Mouse (Mus musculus): Measurements from ENCODE around the gene Ermp1.

Ermp1 gene

GRCm38 (mm10) chr19:29661974-29662580, 13.9 kb upstream of the Ermp1 start:
- in situ Hi-C loops (cut with MboI, MseI) = no loop called here

GRCm38 (mm10) chr19:29660835-29661764, 12.9 kb upstream of the Ermp1 start:
- in situ Hi-C loops (cut with MboI, MseI) = no loop called here

- in situ Hi-C loops (cut with MboI, MseI) = no loop called here
These were observed 11.5 kb upstream of the Ermp1 start for GRCm38 (mm10) chr19:29659705-29660104.

GRCm38 (mm10) chr19:29658836-29659235, 10.6 kb upstream of the Ermp1 start:
- in situ Hi-C loops (cut with MboI, MseI) = no loop called here

- in situ Hi-C loops (cut with MboI, MseI) = no loop called here
These were observed 9.3 kb upstream of the Ermp1 start for GRCm38 (mm10) chr19:29657558-29657957.

GRCm38 (mm10) chr19:29657033-29657432, 8.8 kb upstream of the Ermp1 start:
- in situ Hi-C loops (cut with MboI, MseI) = no loop called here

- in situ Hi-C loops (cut with MboI, MseI) = no loop called here
These were observed 8.4 kb upstream of the Ermp1 start for GRCm38 (mm10) chr19:29656620-29657019.

GRCm38 (mm10) chr19:29656029-29656428, 7.8 kb upstream of the Ermp1 start:
- in situ Hi-C loops (cut with MboI, MseI) = no loop called here

GRCm38 (mm10) chr19:29655148-29655547, 6.9 kb upstream of the Ermp1 start:
- in situ Hi-C loops (cut with MboI, MseI) = no loop called here

GRCm38 (mm10) chr19:29653768-29654265, 5.6 kb upstream of the Ermp1 start:
- in situ Hi-C loops (cut with MboI, MseI) = no loop called here

GRCm38 (mm10) chr19:29649683-29650082, 1.5 kb upstream of the Ermp1 start:
- in situ Hi-C loops (cut with MboI, MseI) = no loop called here

GRCm38 (mm10) chr19:29648550-29648914, 317 bp upstream of the Ermp1 start:
- in situ Hi-C loops (cut with MboI, MseI) = no loop called here

GRCm38 (mm10) chr19:29644747-29645146, 3.5 kb downstream of the Ermp1 start:
- in situ Hi-C loops (cut with MboI, MseI) = no loop called here

GRCm38 (mm10) chr19:29643194-29643922, 4.9 kb downstream of the Ermp1 start:
- in situ Hi-C loops (cut with MboI, MseI) = no loop called here

GRCm38 (mm10) chr19:29642211-29642610, 6.0 kb downstream of the Ermp1 start:
- in situ Hi-C loops (cut with MboI, MseI) = no loop called here

GRCm38 (mm10) chr19:29641510-29641909, 6.7 kb downstream of the Ermp1 start:
- in situ Hi-C loops (cut with MboI, MseI) = no loop called here

- in situ Hi-C loops (cut with MboI, MseI) = no loop called here
These were observed 7.2 kb downstream of the Ermp1 start for GRCm38 (mm10) chr19:29641055-29641454.

- in situ Hi-C loops (cut with MboI, MseI) = no loop called here
These were observed 36.1 kb downstream of the Ermp1 start for GRCm38 (mm10) chr19:29612102-29612501.

GRCm38 (mm10) chr19:29610907-29611306, 37.3 kb downstream of the Ermp1 start:
- in situ Hi-C loops (cut with MboI, MseI) = no loop called here

GRCm38 (mm10) chr19:29608212-29608611, 40.0 kb downstream of the Ermp1 start:
- in situ Hi-C loops (cut with MboI, MseI) = no loop called here

GRCm38 (mm10) chr19:29607521-29607920, 40.7 kb downstream of the Ermp1 start:
- in situ Hi-C loops (cut with MboI, MseI) = no loop called here

GRCm38 (mm10) chr19:29604653-29605052, 43.6 kb downstream of the Ermp1 start:
- in situ Hi-C loops (cut with MboI, MseI) = no loop called here

Data from T-helper 17 cell (primary cell).